Mouse (Mus musculus): ENCODE measurements around the gene Ndrg3.

GRCm38 (mm10) chr2:157041421-157041820, 49.6 kb upstream of the Ndrg3 start:
- TF ChIP-seq POLR2A (IDR thresholded peaks at IDR 0.05; ENCODE audit: low read depth, low read length) (no peak), CTCF (IDR thresholded peaks at IDR 0.05; ENCODE audit: borderline replicate concordance, insufficient read depth, low read length) (no peak)

Measured in embryonic fibroblast, embryonic 13.5 days (primary cell).